Mouse (Mus musculus) cerebellum, adult 9-11 months (tissue): ENCODE data around the gene Ier2.
"Not testable (repeated sequence)": the region's sequence is repeated elsewhere in the genome, so short reads cannot be mapped to it uniquely, and the experiment has no call there.

Experiments used
- DNase-seq: peaks from one replicate; pipeline ENCODE4 v3.0.0; 2022

Gene Ier2

GRCm38 (mm10) chr8:84637946-84638554 lies 24.6 kb downstream of the Ier2 start:
- DNase-seq = peak; percentile 58

GRCm38 (mm10) chr8:84636051-84636691 lies 26.5 kb downstream of the Ier2 start:
- DNase-seq = peak; percentile 82

GRCm38 (mm10) chr8:84635397-84636050 lies 27.1 kb downstream of the Ier2 start:
- no peak for DNase-seq

GRCm38 (mm10) chr8:84634849-84635304 lies 27.8 kb downstream of the Ier2 start:
- peak; percentile 99 for DNase-seq

GRCm38 (mm10) chr8:84633841-84634584 lies 28.6 kb downstream of the Ier2 start:
- DNase-seq = peak; percentile 71

- DNase-seq = no peak
These were observed 30.8 kb downstream of the Ier2 start for GRCm38 (mm10) chr8:84631813-84632212.

- no peak for DNase-seq
These were observed 32.5 kb downstream of the Ier2 start for GRCm38 (mm10) chr8:84630145-84630544.

GRCm38 (mm10) chr8:84629586-84629985 lies 33.1 kb downstream of the Ier2 start:
- no peak for DNase-seq

- DNase-seq = not testable (repeated sequence)
These were observed 39.2 kb downstream of the Ier2 start for GRCm38 (mm10) chr8:84623425-84623824.

- DNase-seq = no peak
These were observed 41.5 kb downstream of the Ier2 start for GRCm38 (mm10) chr8:84621102-84621625.

GRCm38 (mm10) chr8:84617005-84617404 lies 45.6 kb downstream of the Ier2 start:
- DNase-seq = peak; percentile 35

GRCm38 (mm10) chr8:84615666-84616485 lies 46.8 kb downstream of the Ier2 start:
- no peak for DNase-seq

GRCm38 (mm10) chr8:84614512-84615223 lies 48.0 kb downstream of the Ier2 start:
- no peak for DNase-seq
